Comparison of ENCODE assay signal across 9 mouse cellular contexts in the genomic region with DNA sequence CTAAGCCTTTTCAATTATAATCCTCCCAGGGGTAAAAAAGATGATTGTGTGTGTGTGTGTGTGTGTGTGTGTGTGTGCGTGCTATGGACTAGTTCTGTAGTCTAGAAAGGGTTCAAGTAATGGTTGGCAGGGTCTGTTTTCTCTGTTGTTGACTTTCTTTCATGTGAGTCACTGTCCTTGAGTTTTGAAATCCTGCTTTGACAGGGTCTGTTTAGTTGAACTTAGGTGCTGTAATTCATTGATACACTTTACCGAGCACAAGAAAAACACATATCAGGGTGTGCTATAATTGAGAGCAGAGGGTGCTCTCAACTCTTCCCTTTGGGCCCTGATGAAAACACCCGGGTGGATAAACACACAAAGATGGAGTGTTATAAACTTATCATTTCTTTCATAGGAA.
"Had no signal": no experiment of that assay in that cellular context is flagged by ENCODE, and none has a peak within 500 bp of the region (broad histone marks: within the 10 kb centered on the region; RNA-seq: fewer than 3 reads in every experiment).

No protein-coding gene starts in this region.

- H3K36me3 ChIP-seq: limb, embryonic 10.5 days; midbrain, embryonic 13.5 days; neural tube, embryonic 15.5 days had no signal

- H3K4me2 ChIP-seq: midbrain, embryonic 13.5 days had no signal

- H3K4me3 ChIP-seq: left cerebral cortex, adult 2 months; limb, embryonic 10.5 days; midbrain, embryonic 13.5 days; myocyte; neural tube, embryonic 15.5 days had no signal

- H3K9ac ChIP-seq: midbrain, embryonic 13.5 days; neural tube, embryonic 15.5 days had no signal

- H3K9me3 ChIP-seq: limb, embryonic 10.5 days; midbrain, embryonic 13.5 days; neural tube, embryonic 15.5 days had no signal

- H3K27me3 ChIP-seq: midbrain, embryonic 13.5 days; neural tube, embryonic 15.5 days had no signal

- H3K27ac ChIP-seq: left cerebral cortex, adult 2 months; limb, embryonic 10.5 days; midbrain, embryonic 13.5 days had no signal

- DNase-seq: lung, adult 18-20 months; right cerebral cortex, adult 18-20 months; right cerebral cortex, postnatal 25 days; thymus, postnatal 36 days had no signal
